Mouse (Mus musculus) cerebellum, postnatal 14 days (tissue): ENCODE data around the gene Clcn1.

Experiments
- DNase-seq, 2 experiments: peaks; one replicate each; pipeline ENCODE4 v3.0.0; 2021; ENCODE audit warnings: mixed read lengths in 2 of 2

Clcn1 gene

DNA sequence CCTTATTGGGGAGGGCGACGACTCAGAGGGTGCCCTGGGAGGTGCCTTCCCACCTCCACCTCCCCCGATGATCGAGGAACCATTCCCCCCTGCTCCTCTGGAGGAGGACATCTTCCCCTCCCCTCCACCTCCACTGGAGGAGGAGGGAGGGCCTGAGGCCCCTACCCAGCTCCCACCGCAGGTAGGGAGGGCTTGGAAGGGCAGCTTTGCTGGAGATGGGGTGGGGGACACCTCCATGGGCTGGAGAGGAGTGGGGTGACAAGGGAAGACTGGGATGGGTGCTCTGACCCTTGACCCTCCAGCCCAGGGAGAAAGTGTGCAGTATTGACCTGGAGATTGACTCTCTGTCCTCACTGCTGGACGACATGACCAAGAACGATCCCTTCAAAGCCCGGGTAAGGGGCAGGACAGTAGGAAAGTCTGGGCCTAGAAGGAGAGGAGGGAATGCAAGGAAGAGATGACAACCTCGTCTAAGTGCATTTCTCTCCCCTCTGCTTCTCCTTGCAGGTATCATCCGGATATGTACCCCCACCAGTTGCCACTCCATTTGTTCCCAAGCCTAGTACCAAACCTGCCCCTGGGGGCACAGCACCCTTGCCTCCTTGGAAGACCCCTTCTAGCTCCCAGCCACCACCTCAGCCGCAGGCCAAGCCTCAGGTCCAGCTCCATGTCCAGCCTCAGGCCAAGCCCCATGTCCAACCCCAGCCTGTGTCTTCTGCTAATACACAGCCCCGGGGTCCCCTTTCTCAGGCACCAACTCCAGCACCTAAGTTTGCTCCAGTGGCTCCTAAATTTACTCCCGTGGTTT, 64.7 kb downstream of the Clcn1 start:
- DNase-seq, result no peak

DNA sequence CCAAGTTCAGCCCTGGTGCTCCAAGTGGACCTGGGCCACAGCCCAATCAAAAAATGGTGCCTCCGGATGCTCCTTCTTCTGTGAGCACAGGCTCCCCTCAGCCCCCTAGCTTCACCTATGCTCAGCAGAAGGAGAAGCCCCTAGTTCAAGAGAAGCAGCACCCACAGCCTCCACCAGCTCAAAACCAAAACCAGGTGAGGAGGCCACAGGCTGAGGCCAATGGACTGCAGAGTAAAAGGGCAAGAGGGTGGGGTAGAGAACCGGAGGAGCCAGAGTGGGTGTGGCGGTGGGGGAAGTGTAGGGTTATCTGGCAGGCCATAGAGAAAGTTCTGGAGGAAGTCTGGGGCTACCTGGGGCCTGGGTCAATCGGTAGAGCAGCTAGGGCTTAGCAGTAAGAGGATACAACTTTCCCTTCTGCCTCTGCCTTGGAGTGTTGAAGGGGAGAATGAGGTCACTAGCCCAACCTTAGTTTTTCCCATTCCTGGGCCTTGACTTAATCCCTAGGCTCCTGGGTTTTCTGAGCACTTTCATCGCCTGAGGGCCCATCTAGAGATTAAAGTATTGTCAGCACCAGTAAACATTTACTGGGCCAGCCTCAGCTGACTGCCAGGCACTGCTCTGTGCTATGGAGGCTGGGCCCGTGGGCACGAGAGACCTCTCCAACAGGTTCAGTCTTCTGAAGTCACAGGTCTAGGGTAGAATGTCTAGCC, 65.4 kb downstream of the Clcn1 start:
- DNase-seq, result no peak

DNA sequence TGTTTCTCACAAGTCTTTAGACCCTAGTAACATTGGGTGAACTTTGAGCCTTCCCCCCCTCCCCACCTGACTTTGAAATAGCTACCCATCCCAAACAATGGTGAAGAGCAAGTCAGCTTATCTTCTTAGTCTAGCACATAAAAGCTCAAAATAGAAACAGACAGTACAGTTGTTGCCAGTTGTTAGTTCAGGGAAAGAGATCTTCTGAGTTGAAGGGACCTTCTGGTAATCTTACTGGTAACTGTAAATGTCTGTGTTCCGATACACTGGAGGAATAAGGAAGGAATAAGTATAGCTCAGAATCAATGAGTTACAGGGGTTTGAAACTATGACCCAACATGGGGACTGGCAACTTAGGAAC, 66.0 kb downstream of the Clcn1 start:
- no peak for DNase-seq

- peak in 1 of 2 experiments; percentile 1 for DNase-seq
These were observed 66.7 kb downstream of the Clcn1 start for GRCm38 (mm10) chr6:42353180-42353579.

- DNase-seq, result peak in 1 of 2 experiments; percentile 54
These were observed 67.9 kb downstream of the Clcn1 start for GRCm38 (mm10) chr6:42354076-42355019.

DNA sequence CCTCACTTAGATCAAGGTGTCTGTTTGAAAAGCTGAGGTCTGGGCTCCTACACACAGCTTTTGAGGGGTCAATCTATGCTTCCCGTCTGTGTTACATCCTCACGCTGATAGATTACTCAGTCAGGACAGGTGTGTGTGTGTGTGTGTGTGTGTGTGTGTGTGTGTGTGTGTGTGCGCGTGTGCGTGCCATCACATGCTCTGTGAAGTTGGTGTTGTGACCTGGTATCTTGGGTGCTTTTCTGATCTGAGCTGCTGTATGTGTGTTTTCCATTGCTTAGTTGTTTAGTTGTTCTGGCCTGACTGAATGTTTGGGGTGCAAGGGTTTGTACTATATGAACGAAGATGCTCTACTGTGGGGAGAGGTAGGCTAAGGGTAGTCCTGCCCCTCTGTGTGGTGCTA, 68.9 kb downstream of the Clcn1 start:
- no peak for DNase-seq

DNA sequence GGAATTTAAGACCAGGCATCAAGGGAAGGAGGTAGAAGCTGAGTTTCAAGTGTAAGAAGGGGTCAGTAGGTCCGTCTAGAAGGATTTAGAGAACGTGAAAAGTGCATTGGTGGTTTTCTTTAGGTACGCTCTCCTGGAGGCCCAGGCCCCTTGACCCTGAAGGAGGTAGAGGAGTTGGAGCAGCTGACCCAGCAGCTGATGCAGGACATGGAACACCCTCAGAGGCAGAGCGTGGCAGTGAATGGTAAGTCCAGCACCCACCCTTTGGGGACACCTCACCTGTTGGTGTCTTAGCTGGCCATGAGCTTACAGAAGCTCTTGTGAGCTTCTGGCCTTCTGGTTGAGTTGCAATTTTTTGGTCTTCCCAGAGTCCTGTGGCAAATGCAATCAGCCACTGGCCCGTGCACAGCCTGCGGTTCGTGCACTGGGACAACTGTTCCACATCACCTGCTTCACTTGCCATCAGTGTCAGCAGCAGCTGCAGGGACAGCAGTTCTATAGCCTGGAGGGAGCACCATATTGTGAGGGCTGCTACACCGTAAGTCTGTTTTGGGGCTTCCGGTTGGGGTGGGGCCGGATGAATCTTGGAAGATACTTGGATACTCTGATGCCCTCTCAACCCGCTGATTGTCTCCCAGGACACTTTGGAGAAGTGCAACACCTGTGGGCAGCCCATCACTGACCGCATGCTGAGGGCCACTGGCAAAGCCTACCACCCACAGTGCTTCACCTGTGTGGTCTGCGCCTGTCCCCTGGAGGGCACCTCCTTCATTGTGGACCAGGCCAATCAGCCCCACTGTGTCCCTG, 69.5 kb downstream of the Clcn1 start:
- DNase-seq, result peak in 1 of 2 experiments; percentile 2

- DNase-seq, result no peak
These were observed 70.4 kb downstream of the Clcn1 start for GRCm38 (mm10) chr6:42356913-42357312.

DNA sequence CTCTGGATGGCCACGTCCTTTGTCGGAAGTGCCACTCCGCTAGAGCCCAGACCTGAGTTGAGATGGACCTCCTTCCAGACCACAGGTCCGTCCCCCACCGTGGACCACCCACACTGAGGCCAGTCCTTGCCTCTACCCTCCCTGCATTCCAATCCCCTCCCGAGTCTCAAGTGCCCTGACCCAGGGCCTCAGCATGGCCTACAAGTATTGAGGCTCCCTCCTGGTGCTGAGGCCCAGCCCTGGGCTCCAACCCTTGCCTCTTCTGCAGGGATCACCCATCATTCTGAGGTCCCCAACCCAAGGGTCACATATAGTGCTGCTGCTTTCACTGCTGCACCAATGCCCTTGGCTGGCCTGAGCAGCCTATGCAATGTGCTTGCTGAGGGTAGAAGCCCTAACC, 71.4 kb downstream of the Clcn1 start:
- no peak for DNase-seq

DNA sequence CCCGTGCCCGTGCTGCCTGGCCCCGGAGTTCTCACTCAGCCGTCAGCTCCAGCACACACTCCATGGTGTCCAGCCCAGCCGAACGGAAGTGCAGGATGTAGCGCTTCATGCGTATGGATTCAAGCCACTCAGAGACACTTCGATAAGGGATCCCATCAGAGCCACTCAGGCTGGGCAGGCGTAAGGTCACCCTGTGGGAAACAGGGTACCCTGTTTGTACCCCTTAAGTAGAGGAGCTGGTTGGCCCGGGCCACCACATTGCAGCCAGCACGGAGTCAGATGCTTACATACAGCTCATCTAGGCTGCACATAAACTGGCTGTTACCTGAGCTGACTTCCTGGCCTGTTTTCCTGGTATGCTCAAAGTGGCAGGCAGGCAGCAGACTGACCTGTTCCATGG, 72.4 kb downstream of the Clcn1 start:
- no peak for DNase-seq

- DNase-seq, result peak in 1 of 2 experiments; percentile 1
These were observed 73.1 kb downstream of the Clcn1 start for GRCm38 (mm10) chr6:42359364-42360147.

DNA sequence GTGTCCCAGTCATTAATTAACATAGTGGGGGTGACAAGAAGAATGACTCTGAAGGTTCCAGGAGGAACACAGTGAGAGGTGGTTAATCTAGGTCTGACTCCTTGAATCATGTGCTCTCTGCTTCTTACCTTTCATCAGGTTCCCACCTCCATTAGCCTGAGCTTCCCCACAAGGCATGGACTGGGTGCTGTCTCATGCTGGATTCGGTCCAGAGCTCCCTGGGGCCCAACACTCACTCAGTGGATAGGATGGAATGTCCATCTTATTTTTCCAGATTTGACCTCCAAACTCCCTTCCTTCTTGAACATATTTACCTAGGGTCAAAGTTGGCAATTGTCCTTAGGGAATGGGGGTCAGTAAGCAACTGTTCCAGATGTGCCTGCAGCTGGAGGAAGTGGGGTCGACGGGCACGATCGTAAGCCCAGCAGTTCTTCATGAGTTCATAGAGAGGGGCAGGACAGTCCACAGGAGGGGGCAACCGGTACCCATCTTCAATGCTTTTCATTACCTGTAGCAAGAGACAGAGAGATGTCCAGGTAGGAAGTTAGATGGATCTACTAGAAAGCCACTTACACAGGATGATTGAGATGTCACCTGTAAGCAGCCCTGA, 73.9 kb downstream of the Clcn1 start:
- peak in 1 of 2 experiments; percentile 2 for DNase-seq

DNA sequence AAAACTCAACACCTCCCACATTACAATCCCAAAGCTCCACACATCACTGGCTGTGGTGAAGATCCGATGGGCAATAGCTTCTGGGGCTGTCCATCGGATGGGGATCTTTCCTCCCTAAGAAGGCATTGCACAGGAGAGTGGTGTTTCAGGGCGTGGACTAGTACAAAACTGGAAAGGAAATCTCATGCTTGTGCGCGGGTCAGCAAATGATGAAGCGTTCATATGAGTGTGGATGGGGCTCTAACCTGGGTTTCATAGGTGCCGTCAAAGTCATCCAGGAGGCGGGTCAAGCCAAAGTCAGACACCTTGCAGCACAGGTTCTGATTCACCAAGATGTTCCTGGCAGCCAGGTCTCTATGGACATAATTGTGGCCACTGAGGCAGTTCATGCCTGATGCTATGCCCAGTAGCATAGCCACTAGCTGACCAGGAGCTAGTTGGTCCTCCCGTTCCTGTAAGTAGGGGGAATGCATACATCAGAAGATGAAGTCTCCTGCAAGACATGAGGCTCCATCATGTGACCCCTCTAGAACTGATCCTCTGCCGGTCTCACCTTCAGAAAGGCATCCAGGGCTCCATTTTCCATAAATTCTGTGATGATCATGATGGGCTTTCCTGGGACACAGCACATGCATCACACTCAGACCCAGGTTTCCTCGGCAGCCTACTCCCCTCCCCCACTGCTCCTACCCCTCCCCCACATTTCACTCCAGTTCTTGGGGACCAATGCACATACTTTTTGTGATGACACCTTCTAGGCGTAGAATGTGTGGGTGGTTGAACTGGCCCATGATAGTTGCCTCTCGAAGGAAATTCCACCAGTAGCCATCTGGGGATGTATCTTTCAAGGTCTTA, 74.8 kb downstream of the Clcn1 start:
- DNase-seq, result no peak

GRCm38 (mm10) chr6:42362074-42362473, 75.6 kb downstream of the Clcn1 start:
- no peak for DNase-seq

GRCm38 (mm10) chr6:42362497-42362896, 76.0 kb downstream of the Clcn1 start:
- DNase-seq, result no peak

GRCm38 (mm10) chr6:42362974-42363373, 76.5 kb downstream of the Clcn1 start:
- DNase-seq, result no peak

DNA sequence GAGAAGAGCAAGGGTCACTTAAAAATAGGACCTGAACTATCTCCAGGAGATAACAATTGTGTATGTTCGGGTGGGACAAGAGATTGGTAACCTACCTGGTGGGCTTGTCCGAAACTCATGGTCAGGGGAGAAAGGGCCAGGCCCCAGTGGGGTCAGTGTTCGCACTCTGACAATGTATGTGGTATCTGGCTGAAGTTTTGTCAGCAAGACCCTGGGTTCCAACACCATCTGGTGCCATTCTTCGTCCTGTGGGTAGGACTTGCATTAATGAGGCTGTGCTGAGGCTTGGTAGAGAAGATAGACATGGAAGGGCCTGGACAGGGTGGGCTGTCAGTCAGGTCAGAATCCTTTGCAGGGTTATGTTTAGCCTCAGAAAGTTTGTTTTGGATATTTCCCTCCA, 77.6 kb downstream of the Clcn1 start:
- no peak for DNase-seq

DNA sequence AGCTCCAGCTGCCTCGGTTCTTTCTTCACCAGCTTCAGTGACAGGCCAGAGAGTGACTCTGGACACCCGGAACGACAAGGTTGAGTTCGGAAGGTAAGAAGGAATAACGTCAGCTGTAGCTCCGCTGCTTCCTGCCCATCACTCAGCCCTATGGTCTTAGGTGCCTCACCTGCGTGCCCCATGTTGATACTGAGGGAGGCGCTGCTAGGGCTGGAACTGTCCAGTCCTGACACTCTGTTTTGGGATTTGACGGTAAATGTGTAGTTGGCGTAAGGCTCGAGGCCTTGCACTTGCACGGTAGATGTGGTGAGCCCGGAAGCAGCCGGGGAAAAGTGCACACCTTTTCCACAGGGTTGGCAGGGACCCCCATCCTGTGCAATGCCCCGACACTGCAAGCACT, 78.1 kb downstream of the Clcn1 start:
- DNase-seq, result no peak

GRCm38 (mm10) chr6:42365215-42365614, 78.7 kb downstream of the Clcn1 start:
- no peak for DNase-seq
